In genomic region chr6:8421421-8421820, GRCm38 (mm10) we compare ENCODE assay signal across 21 mouse cellular contexts.
DNase-seq lines count a peak whose midpoint lies in the region; ATAC-seq lines count a peak whose summit lies in the region.
"Had no signal": no experiment of that assay in that cellular context is flagged by ENCODE, and none has a peak within 500 bp of the region (broad histone marks: within the 10 kb centered on the region; RNA-seq: fewer than 3 reads in every experiment).

No protein-coding gene starts in this region.

- peaks cover 26% of the 10 kb centered on the region for H3K4me1 ChIP-seq in hindbrain, embryonic 13.5 days (replicated peaks)
- H3K4me1 ChIP-seq in hindbrain, embryonic 10.5 days (replicated peaks), result peaks cover 7% of the 10 kb centered on the region
- H3K4me1 ChIP-seq in neural tube, embryonic 13.5 days (replicated peaks), result peaks cover 37% of the 10 kb centered on the region
- peaks cover 24% of the 10 kb centered on the region for H3K4me1 ChIP-seq in neural tube, embryonic 15.5 days
- H3K4me1 ChIP-seq in intestine, embryonic 16.5 days (ENCODE audit: control insufficient read depth, insufficient read depth, low read length), result 0 out of 2 replicates have a peak, but pooled peaks cover 3% of the 10 kb centered on the region
- H3K4me1 ChIP-seq: stomach, embryonic 15.5 days had no signal

- DNase-seq in hindbrain, embryonic 10.5 days (ENCODE audit: low spot score), result no peak
- no peak for DNase-seq in left cerebral cortex, postnatal 10 days (ENCODE audit: extremely low spot score in 1 of 2, low spot score in 2 of 2)
- no peak for DNase-seq in lung, adult 18-20 months
- DNase-seq: cerebellum, postnatal 36 days; gastrocnemius, adult 2 months; kidney, adult 9 months; kidney, postnatal 25 days; layer of hippocampus, adult 9-11 months; right cerebral cortex, postnatal 14 days had no signal

- no peak overlapping the region for H3K9ac ChIP-seq in hindbrain, embryonic 13.5 days
- H3K9ac ChIP-seq in neural tube, embryonic 13.5 days, result no peak overlapping the region
- no peak overlapping the region for H3K9ac ChIP-seq in neural tube, embryonic 15.5 days (replicated peaks)
- no peak overlapping the region for H3K9ac ChIP-seq in intestine, embryonic 16.5 days (ENCODE audit: low read depth, low read length)
- H3K9ac ChIP-seq: limb, embryonic 13.5 days; liver, embryonic 14.5 days; midbrain, embryonic 13.5 days; neural tube, embryonic 12.5 days; stomach, embryonic 15.5 days had no signal

- 81% methylated on average over 5 of the region's 5 CpGs for WGBS in hindbrain, embryonic 13.5 days
- WGBS in hindbrain, embryonic 10.5 days, result 86% methylated on average over 5 of the region's 5 CpGs
- 74% methylated on average over 5 of the region's 5 CpGs for WGBS in neural tube, embryonic 13.5 days
- 65% methylated on average over 5 of the region's 5 CpGs for WGBS in neural tube, embryonic 15.5 days
- 83% methylated on average over 5 of the region's 5 CpGs for WGBS in intestine, embryonic 16.5 days

- intact Hi-C loops in left cerebral cortex, postnatal 10 days (cut with DNase I), result no loop called here

- no peak overlapping the region for H3K4me3 ChIP-seq in hindbrain, embryonic 13.5 days
- H3K4me3 ChIP-seq in hindbrain, embryonic 10.5 days, result no peak overlapping the region
- H3K4me3 ChIP-seq in neural tube, embryonic 13.5 days, result no peak overlapping the region
- no peak overlapping the region for H3K4me3 ChIP-seq in neural tube, embryonic 15.5 days (replicated peaks)
- no peak overlapping the region for H3K4me3 ChIP-seq in intestine, embryonic 16.5 days (ENCODE audit: low read length)
- H3K4me3 ChIP-seq: embryonic facial prominence, embryonic 10.5 days; left cerebral cortex, adult 2 months; limb, embryonic 13.5 days; midbrain, embryonic 13.5 days; neural tube, embryonic 12.5 days; stomach, embryonic 15.5 days had no signal

- H3K4me2 ChIP-seq in hindbrain, embryonic 13.5 days, result no peak overlapping the region
- no peak overlapping the region for H3K4me2 ChIP-seq in neural tube, embryonic 13.5 days
- no peak overlapping the region for H3K4me2 ChIP-seq in neural tube, embryonic 15.5 days
- no peak overlapping the region for H3K4me2 ChIP-seq in intestine, embryonic 16.5 days (ENCODE audit: low read depth, low read length)
- H3K4me2 ChIP-seq: limb, embryonic 13.5 days; neural tube, embryonic 12.5 days; stomach, embryonic 15.5 days had no signal

- no peaks in the 10 kb centered on the region for H3K9me3 ChIP-seq in hindbrain, embryonic 13.5 days
- no peaks in the 10 kb centered on the region for H3K9me3 ChIP-seq in hindbrain, embryonic 10.5 days
- no peaks in the 10 kb centered on the region for H3K9me3 ChIP-seq in neural tube, embryonic 13.5 days
- H3K9me3 ChIP-seq in neural tube, embryonic 15.5 days (replicated peaks), result no peaks in the 10 kb centered on the region
- H3K9me3 ChIP-seq in intestine, embryonic 16.5 days (ENCODE audit: control insufficient read depth, low read length), result no peaks in the 10 kb centered on the region
- H3K9me3 ChIP-seq: embryonic facial prominence, embryonic 10.5 days; limb, embryonic 13.5 days; midbrain, embryonic 13.5 days; neural tube, embryonic 12.5 days; stomach, embryonic 15.5 days had no signal

- no peak for ATAC-seq in hindbrain, embryonic 13.5 days (ENCODE audit: low FRiP score)
- no peak for ATAC-seq in neural tube, embryonic 13.5 days (ENCODE audit: low read depth)
- no peak for ATAC-seq in neural tube, embryonic 15.5 days (ENCODE audit: low FRiP score)
- ATAC-seq in intestine, embryonic 16.5 days, result peak; percentile 72
- ATAC-seq: lung, postnatal 0 days had no signal

- H3K27ac ChIP-seq in hindbrain, embryonic 13.5 days, result peak overlapping the region; percentile 53
- no peak overlapping the region for H3K27ac ChIP-seq in hindbrain, embryonic 10.5 days
- peak overlapping the region; percentile 29; the same call in 1 of the 2 replicates for H3K27ac ChIP-seq in neural tube, embryonic 13.5 days (replicated peaks)
- no peak overlapping the region; the same call in 1 of the 2 replicates for H3K27ac ChIP-seq in neural tube, embryonic 15.5 days (replicated peaks)
- H3K27ac ChIP-seq in intestine, embryonic 16.5 days (ENCODE audit: low read length), result no peak overlapping the region
- H3K27ac ChIP-seq: embryonic facial prominence, embryonic 10.5 days; limb, embryonic 13.5 days; liver, embryonic 14.5 days; neural tube, embryonic 12.5 days; stomach, embryonic 15.5 days had no signal

- H3K27me3 ChIP-seq in hindbrain, embryonic 13.5 days, result no peaks in the 10 kb centered on the region
- no peaks in the 10 kb centered on the region for H3K27me3 ChIP-seq in hindbrain, embryonic 10.5 days (ENCODE audit: insufficient read depth, poor library complexity, severe bottlenecking)
- H3K27me3 ChIP-seq in neural tube, embryonic 13.5 days, result no peaks in the 10 kb centered on the region
- no peaks in the 10 kb centered on the region for H3K27me3 ChIP-seq in neural tube, embryonic 15.5 days (replicated peaks)
- H3K27me3 ChIP-seq in intestine, embryonic 16.5 days (replicated peaks; ENCODE audit: control insufficient read depth, insufficient read depth, low read length), result no peaks in the 10 kb centered on the region
- H3K27me3 ChIP-seq: limb, embryonic 13.5 days; midbrain, embryonic 13.5 days; neural tube, embryonic 12.5 days; stomach, embryonic 15.5 days had no signal

- no peaks in the 10 kb centered on the region for H3K36me3 ChIP-seq in hindbrain, embryonic 13.5 days
- H3K36me3 ChIP-seq in hindbrain, embryonic 10.5 days, result no peaks in the 10 kb centered on the region
- no peaks in the 10 kb centered on the region for H3K36me3 ChIP-seq in neural tube, embryonic 13.5 days
- no peaks in the 10 kb centered on the region for H3K36me3 ChIP-seq in neural tube, embryonic 15.5 days
- no peaks in the 10 kb centered on the region for H3K36me3 ChIP-seq in intestine, embryonic 16.5 days (ENCODE audit: control insufficient read depth, insufficient read depth, low read length)
- H3K36me3 ChIP-seq: embryonic facial prominence, embryonic 10.5 days; limb, embryonic 13.5 days; midbrain, embryonic 13.5 days; neural tube, embryonic 12.5 days; stomach, embryonic 15.5 days had no signal

Comparison
In these comparisons a context has a peak if more than half of its experiments do, and no peak if none do; other contexts are left out.
1. H3K27ac ChIP-seq: peak in hindbrain, embryonic 13.5 days (single experiment) and neural tube, embryonic 13.5 days (single experiment); none in hindbrain, embryonic 10.5 days (single experiment), neural tube, embryonic 15.5 days (single experiment) and intestine, embryonic 16.5 days (single experiment).